8 mouse cellular contexts compared by ENCODE assay signal in the genomic region with DNA sequence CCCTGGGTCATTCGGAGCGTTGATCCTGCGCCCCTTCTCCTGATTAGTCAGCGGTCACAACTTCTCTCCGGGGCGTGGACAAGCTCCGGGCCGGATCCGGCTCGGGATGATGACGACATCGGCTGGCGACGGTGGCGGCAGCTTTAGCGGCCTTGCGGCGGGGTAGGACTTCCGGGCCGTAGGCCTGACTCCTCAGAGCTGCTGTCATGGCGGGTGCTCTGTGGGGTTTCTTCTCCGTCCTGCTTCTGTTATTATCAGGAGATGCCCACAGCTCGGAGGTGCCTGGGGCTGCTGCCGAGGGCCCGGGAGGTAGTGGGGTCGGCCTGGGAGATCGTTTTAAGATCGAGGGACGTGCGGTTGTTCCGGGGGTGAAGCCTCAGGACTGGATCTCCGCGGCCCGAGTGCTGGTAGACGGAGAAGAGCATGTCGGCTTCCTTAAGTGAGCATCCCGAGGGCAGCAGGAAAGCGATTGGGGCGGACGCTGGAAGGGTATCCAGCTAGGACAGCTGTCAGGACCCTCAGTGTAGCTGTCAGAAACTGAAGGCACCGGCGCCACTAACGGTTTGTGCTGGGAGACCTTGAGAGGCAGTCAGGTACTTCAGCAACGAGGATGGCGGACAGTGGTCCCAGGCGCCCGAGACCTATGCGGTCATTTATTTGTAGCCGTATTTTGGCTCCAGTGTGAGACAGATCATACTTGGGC. TPM values are rescaled to one million over a fixed set of nuclear protein-coding genes. Genes with fewer than 3 reads are reported as not detected.
DNase-seq lines count a peak whose midpoint lies in the region; ATAC-seq and TF ChIP-seq lines count a peak whose summit lies in the region.

Gene Emc7 (plus strand): TSS at position 136 of the 703 bp plus-strand sequence.

- peak within 1 kb of the TSS; percentile 71 for H3K4me3 ChIP-seq in hindbrain, embryonic 14.5 days (replicated peaks; ENCODE audit: low read length)

- H3K4me2 ChIP-seq in hindbrain, embryonic 14.5 days (replicated peaks): peak within 1 kb of the TSS; percentile 73

- POLR2A ChIA-PET in Patski (lab: Charles Lee): interaction anchor here (1.1 kb wide), 1 partner anchor 25 kb away, joined by 3 read pairs; no protein-coding TSS in a partner anchor

- H3K36me3 ChIP-seq in hindbrain, embryonic 14.5 days (replicated peaks; ENCODE audit: control insufficient read depth, insufficient read depth): peaks cover 3% of the 10 kb centered on the region; the same call in 1 of the 2 replicates

- H3K4me1 ChIP-seq in hindbrain, embryonic 14.5 days (replicated peaks; ENCODE audit: control insufficient read depth, insufficient read depth, low read length): peaks cover 13% of the 10 kb centered on the region; the same call in 1 of the 2 replicates

- H3K9me3 ChIP-seq in hindbrain, embryonic 14.5 days (ENCODE audit: control insufficient read depth, low read length): no peaks in the 10 kb centered on the region

- ATAC-seq in Patski: peak; percentile 98
- ATAC-seq in hindbrain, embryonic 14.5 days (ENCODE audit: low FRiP score): peak; percentile 99

- CTCF ChIA-PET in Patski (lab: Charles Lee): interaction anchor here (1.0 to 2.1 kb wide), 3 partner anchors 8 to 75 kb away, joined by 3 to 10 read pairs (median 3); partner anchors contain the start of gene Katnbl1

- H3K9ac ChIP-seq in hindbrain, embryonic 14.5 days: peak within 1 kb of the TSS; percentile 85

- peak; percentile 43 for DNase-seq in Patski (ENCODE audit: low read depth, low spot score)
- DNase-seq in cerebellum, postnatal 14 days: peak; percentile 99
- peak; percentile 96 for DNase-seq in frontal cortex, postnatal 25 days (ENCODE audit: low spot score in 2 of 2)
- DNase-seq in hindbrain, embryonic 14.5 days (ENCODE audit: low spot score): peak; percentile 99
- peak; percentile 97 to 99 for DNase-seq in layer of hippocampus, postnatal 36 days
- peak; percentile 97 for DNase-seq in lung, postnatal 36 days
- peak; percentile 97 for DNase-seq in retina, postnatal 1 day
- peak; percentile 96 to 98 for DNase-seq in urinary bladder, adult 18-20 months (ENCODE audit: low spot score in 2 of 2)

- no peaks in the 10 kb centered on the region for H3K27me3 ChIP-seq in Patski
- no peaks in the 10 kb centered on the region for H3K27me3 ChIP-seq in hindbrain, embryonic 14.5 days (ENCODE audit: control insufficient read depth, insufficient read depth, low read length)

- no peak for TF ChIP-seq CTCF in Patski (IDR thresholded peaks at IDR 0.05)

- in situ Hi-C loops in Patski (cut with MboI; ENCODE audit: low pct_unique_long_range_greater_than_20kb): loop anchor here (5.0 kb wide), 1 partner anchor 83 kb away; no protein-coding TSS in a partner anchor

- H3K27ac ChIP-seq in hindbrain, embryonic 14.5 days: peak within 1 kb of the TSS; percentile 61

- under 1% methylated on average over 49 of the region's 49 CpGs for WGBS in hindbrain, embryonic 14.5 days

RNA-seq across cellular contexts. Expression of gene Emc7, which starts in this region (rescaled TPM):
- 25.8 TPM for polyA plus RNA-seq in Patski (2021)
- polyA plus RNA-seq in hindbrain, embryonic 14.5 days (2014; fragmentation: Nextera tagmentation; extraction: Ambion mirVana): 24.0 and 24.6 TPM in 2 replicates
- total RNA-seq in layer of hippocampus, postnatal 36 days (2021): 10 to 100 TPM; 44.5 to 45.3 TPM

Comparison
In these comparisons a context has a peak if more than half of its experiments do, and no peak if none do; other contexts are left out.
1. Peak in every context shown above with its lines: DNase-seq, ATAC-seq, H3K4me3 ChIP-seq and H3K27ac ChIP-seq.
2. DNase-seq: peak in every context shown above with its lines; median percentile 99 in cerebellum, postnatal 14 days; 99 in hindbrain, embryonic 14.5 days; 98 in layer of hippocampus, postnatal 36 days; 97 in lung, postnatal 36 days; 97 in retina, postnatal 1 day; 97 in urinary bladder, adult 18-20 months; 96 in frontal cortex, postnatal 25 days; 43 in Patski.